Mouse (Mus musculus) myocyte (in vitro differentiated cells): ENCODE measurements at regions not wholly inside any gene's neighbourhood (a gene's known extent, or its start where the extent isn't known, plus 50 kb on each side); places are given as distances from the start of the nearest gene placed in this dataset.

Experiments
- H3K27me3 ChIP-seq: one replicate; pipeline ENCODE4 v1.6.1; 2011; ENCODE audit not compliant: control insufficient read depth, insufficient read depth, insufficient read length
- H3K36me3 ChIP-seq: one replicate; pipeline ENCODE4 v1.6.1; 2011; ENCODE audit not compliant: control insufficient read depth, insufficient read depth
- H3K4me2 ChIP-seq: one replicate; pipeline ENCODE4 v1.6.1; 2011; ENCODE audit warnings: low read depth, control low read depth
- H3K4me3 ChIP-seq: one replicate; pipeline ENCODE4 v1.5.1; 2011; ENCODE audit warnings: mild to moderate bottlenecking, control low read depth, moderate library complexity
- H3K79me2 ChIP-seq: one replicate; pipeline ENCODE4 v1.6.1; 2011; ENCODE audit not compliant: control insufficient read depth, insufficient read depth
- H3ac ChIP-seq: one replicate; pipeline ENCODE4 v1.6.1; 2011; ENCODE audit not compliant: control insufficient read depth, insufficient read length
- CEBPB ChIP-seq: IDR thresholded peaks from 2 replicates; pipeline ENCODE4 v1.6.1; 2011; ENCODE audit warnings: mild to moderate bottlenecking, moderate library complexity; ENCODE audit not compliant: poor library complexity, insufficient read depth, severe bottlenecking
- E2F4 ChIP-seq: IDR thresholded peaks from one replicate; pipeline ENCODE4 v1.6.1; 2011; ENCODE audit warnings: mild to moderate bottlenecking, control low read depth, moderate library complexity; ENCODE audit not compliant: insufficient read depth
- MAX ChIP-seq: IDR thresholded peaks from one replicate; pipeline ENCODE4 v1.6.1; 2011; ENCODE audit warnings: low read depth, mild to moderate bottlenecking, control low read depth
- MYOD1 ChIP-seq, 3 experiments: IDR thresholded peaks; one replicate each; pipeline ENCODE4 v1.6.1; 2011; ENCODE audit warnings: control low read depth in 2 of 3, low read depth in 2 of 3, mild to moderate bottlenecking in 2 of 3, moderate library complexity in 1 of 3; ENCODE audit not compliant: insufficient read length in 2 of 3, control insufficient read depth in 1 of 3
- MYOG ChIP-seq, 3 experiments: IDR thresholded peaks; one replicate each; pipeline ENCODE4 v1.6.1; 2011; ENCODE audit warnings: control low read depth in 2 of 3, low read depth in 2 of 3, mild to moderate bottlenecking in 2 of 3; ENCODE audit not compliant: insufficient read length in 2 of 3, control insufficient read depth in 1 of 3, insufficient read depth in 1 of 3
- POLR2A ChIP-seq: IDR thresholded peaks from one replicate; pipeline ENCODE4 v1.6.1; 2011; ENCODE audit warnings: low read depth, mild to moderate bottlenecking, control low read depth, moderate library complexity; ENCODE audit not compliant: insufficient read length
- POLR2AphosphoS2 ChIP-seq: IDR thresholded peaks from one replicate; pipeline ENCODE4 v1.6.1; 2011; ENCODE audit warnings: low read depth, control low read depth; ENCODE audit not compliant: insufficient read length
- REST ChIP-seq: IDR thresholded peaks from one replicate; pipeline ENCODE4 v1.6.1; 2011; ENCODE audit warnings: mild to moderate bottlenecking, control low read depth, moderate library complexity; ENCODE audit not compliant: insufficient read depth, insufficient read length
- SRF ChIP-seq: IDR thresholded peaks from one replicate; pipeline ENCODE4 v1.6.1; 2011; ENCODE audit warnings: low read depth; ENCODE audit not compliant: control insufficient read depth, insufficient read length
- TCF12 ChIP-seq: IDR thresholded peaks from one replicate; pipeline ENCODE4 v1.6.1; 2011; ENCODE audit warnings: mild to moderate bottlenecking, control low read depth; ENCODE audit not compliant: poor library complexity, insufficient read depth, severe bottlenecking
- TCF3 ChIP-seq: IDR thresholded peaks from one replicate; pipeline ENCODE4 v1.6.1; 2011; ENCODE audit warnings: low read depth, control low read depth; ENCODE audit not compliant: insufficient read length
- USF1 ChIP-seq: IDR thresholded peaks from one replicate; pipeline ENCODE4 v1.6.1; 2011; ENCODE audit warnings: low read depth, mild to moderate bottlenecking, control low read depth, moderate library complexity

GRCm38 (mm10) chr11:91524019-91524418 is 53.3 kb downstream of the Kif2b start:
- Histone ChIP-seq H3K4me2 (no peak overlapping the region), H3K36me3 (no peaks in the 10 kb centered on the region), H3K79me2 (no peaks in the 10 kb centered on the region), H3ac (no peak overlapping the region), H3K27me3 (no peaks in the 10 kb centered on the region), H3K4me3 (no peak overlapping the region)
- TF ChIP-seq MAX (no peak), SRF (no peak), REST (no peak), TCF12 (no peak), TCF3 (no peak)

GRCm38 (mm10) chr11:91479236-91479635 is 98.1 kb downstream of the Kif2b start:
- Histone ChIP-seq H3K79me2 (no peaks in the 10 kb centered on the region), H3K27me3 (no peaks in the 10 kb centered on the region), H3K4me3 (no peak overlapping the region), H3K36me3 (no peaks in the 10 kb centered on the region), H3ac (no peak overlapping the region), H3K4me2 (no peak overlapping the region)
- no peak for TF ChIP-seq MYOG (IDR thresholded peaks at IDR 0.05; ENCODE audit: control insufficient read depth in 1 of 3, insufficient read depth in 1 of 3, insufficient read length in 2 of 3, low read depth in 2 of 3)
- no peak for TF ChIP-seq POLR2A
- TF ChIP-seq TCF12: no peak
- no peak for TF ChIP-seq REST
- TF ChIP-seq MAX: no peak
- no peak for TF ChIP-seq SRF
- TF ChIP-seq E2F4: no peak
- TF ChIP-seq MYOD1 (IDR thresholded peaks at IDR 0.05; ENCODE audit: control insufficient read depth in 1 of 3, insufficient read length in 2 of 3, low read depth in 2 of 3): no peak
- no peak for TF ChIP-seq CEBPB
- no peak for TF ChIP-seq TCF3
- TF ChIP-seq POLR2AphosphoS2: no peak
- no peak for TF ChIP-seq USF1

- TF ChIP-seq USF1 (no peak), CEBPB (no peak), POLR2AphosphoS2 (no peak), TCF3 (no peak), MYOD1 (IDR thresholded peaks at IDR 0.05; ENCODE audit: control insufficient read depth in 1 of 3, insufficient read length in 2 of 3, low read depth in 2 of 3) (no peak), TCF12 (no peak), REST (no peak), MYOG (IDR thresholded peaks at IDR 0.05; ENCODE audit: control insufficient read depth in 1 of 3, insufficient read depth in 1 of 3, insufficient read length in 2 of 3, low read depth in 2 of 3) (no peak), SRF (no peak), E2F4 (no peak)
- H3K4me3 ChIP-seq: no peak overlapping the region
- H3K36me3 ChIP-seq: no peaks in the 10 kb centered on the region
- no peaks in the 10 kb centered on the region for H3K27me3 ChIP-seq
- no peaks in the 10 kb centered on the region for H3K79me2 ChIP-seq
- no peak overlapping the region for H3K4me2 ChIP-seq
- H3ac ChIP-seq: no peak overlapping the region
These were observed 113.6 kb downstream of the Kif2b start for GRCm38 (mm10) chr11:91463578-91464401.

GRCm38 (mm10) chr11:91461946-91462345 is 115.4 kb downstream of the Kif2b start:
- no peaks in the 10 kb centered on the region for H3K36me3 ChIP-seq
- no peaks in the 10 kb centered on the region for H3K27me3 ChIP-seq
- no peaks in the 10 kb centered on the region for H3K79me2 ChIP-seq
- no peak for TF ChIP-seq REST
- no peak for TF ChIP-seq E2F4
- TF ChIP-seq USF1: no peak
- TF ChIP-seq MYOG (IDR thresholded peaks at IDR 0.05; ENCODE audit: control insufficient read depth in 1 of 3, insufficient read depth in 1 of 3, insufficient read length in 2 of 3, low read depth in 2 of 3): no peak
- H3ac ChIP-seq: no peak overlapping the region
- H3K4me2 ChIP-seq: no peak overlapping the region
- H3K4me3 ChIP-seq: no peak overlapping the region

GRCm38 (mm10) chr11:91442361-91442760 is 135.0 kb downstream of the Kif2b start:
- TF ChIP-seq MAX (no peak), MYOG (IDR thresholded peaks at IDR 0.05; ENCODE audit: control insufficient read depth in 1 of 3, insufficient read depth in 1 of 3, insufficient read length in 2 of 3, low read depth in 2 of 3) (no peak)

More at GRCm38 (mm10) chr11:91442361-91442760, 135.0 kb downstream of the Kif2b start:
- no peak overlapping the region for H3ac ChIP-seq
- H3K79me2 ChIP-seq: no peaks in the 10 kb centered on the region
- H3K4me2 ChIP-seq: no peak overlapping the region
- H3K4me3 ChIP-seq: no peak overlapping the region
- no peaks in the 10 kb centered on the region for H3K36me3 ChIP-seq
- H3K27me3 ChIP-seq: no peaks in the 10 kb centered on the region
